Mouse (Mus musculus) liver, embryonic 12.5 days (tissue): ENCODE results near the gene Snrpc. TPM values are rescaled to one million over a fixed set of nuclear protein-coding genes. Genes with fewer than 3 reads are reported as not detected.
A peak's percentile ranks its signal among the peaks of the same experiment; 100 is the strongest.

Experiments used
- ATAC-seq: fragments of 200-750 bp; cut with Nextera tagmentation; 2 replicates; pipeline ENCODE4 v1.8.0; 2017; ENCODE audit warnings: moderate number of reproducible peaks, mild to moderate bottlenecking, moderate library complexity
- H3K27ac ChIP-seq: fragments of 300-500 bp; sonication (generic); 2 replicates; pipeline ENCODE4 v1.5.1; 2016; ENCODE audit warnings: mild to moderate bottlenecking
- H3K27me3 ChIP-seq: fragments of 300-500 bp; sonication (generic); replicated peaks from 2 replicates; pipeline ENCODE4 v1.6.1; 2016; ENCODE audit warnings: mild to moderate bottlenecking, moderate library complexity
- H3K36me3 ChIP-seq: fragments of 300-500 bp; sonication (generic); 2 replicates; pipeline ENCODE4 v1.6.1; 2016; ENCODE audit warnings: mild to moderate bottlenecking, moderate library complexity
- H3K4me1 ChIP-seq: fragments of 300-500 bp; sonication (generic); 2 replicates; pipeline ENCODE4 v1.6.1; 2016
- H3K4me2 ChIP-seq: fragments of 300-500 bp; sonication (generic); 2 replicates; pipeline ENCODE4 v1.6.1; 2016; ENCODE audit warnings: mild to moderate bottlenecking, moderate library complexity
- H3K4me3 ChIP-seq: fragments of 300-500 bp; sonication (generic); 2 replicates; pipeline ENCODE4 v1.5.1; 2016; ENCODE audit warnings: mild to moderate bottlenecking, moderate library complexity
- H3K9ac ChIP-seq: fragments of 300-500 bp; sonication (generic); 2 replicates; pipeline ENCODE4 v1.6.1; 2016; ENCODE audit warnings: mild to moderate bottlenecking, moderate library complexity
- H3K9me3 ChIP-seq: fragments of 300-500 bp; sonication (generic); replicated peaks from 2 replicates; pipeline ENCODE4 v1.6.1; 2016; ENCODE audit warnings: mild to moderate bottlenecking, moderate library complexity
- WGBS: fragments of 180-500 bp; shearing (Covaris S2); methylation state at CpG from one replicate; pipeline ENCODE4 v1.1.7; 2016; ENCODE audit not compliant: insufficient replicate concordance; 5-methylcytosine and 5-hydroxymethylcytosine counted together
- polyA plus RNA-seq: library from polyadenylated mRNA; unstranded; fragments of >200 nt; fragmentation: Nextera tagmentation; extraction: Ambion mirVana; gene quantifications from 2 replicates; pipeline ENCODE4 v1.2.1, GENCODE M21; 2016

The Snrpc gene
- polyA plus RNA-seq, 1 experiment from 2014 or later: 212 TPM

GRCm38 (mm10) chr17:27803752-27804151 is 34.2 kb upstream of the Snrpc start:
- 63% methylated on average over 4 of the region's 4 CpGs for WGBS
- Histone ChIP-seq H3K36me3 (peaks cover 6% of the 10 kb centered on the region; the same call in 1 of the 2 replicates), H3K9ac (no peak overlapping the region), H3K9me3 (no peaks in the 10 kb centered on the region; the same call in 1 of the 2 replicates), H3K27ac (no peak overlapping the region), H3K27me3 (no peaks in the 10 kb centered on the region), H3K4me2 (no peak overlapping the region), H3K4me3 (no peak overlapping the region), H3K4me1 (peaks cover 77% of the 10 kb centered on the region)
- ATAC-seq: no peak

GRCm38 (mm10) chr17:27804156-27804690 is 33.7 kb upstream of the Snrpc start:
- Histone ChIP-seq H3K4me2 (no peak overlapping the region), H3K4me3 (no peak overlapping the region), H3K4me1 (peaks cover 72% of the 10 kb centered on the region), H3K36me3 (peaks cover 6% of the 10 kb centered on the region; the same call in 1 of the 2 replicates), H3K9ac (no peak overlapping the region), H3K9me3 (no peaks in the 10 kb centered on the region; the same call in 1 of the 2 replicates), H3K27ac (0 out of 2 replicates have a peak overlapping the region, but pooled peaks have one; percentile 3), H3K27me3 (no peaks in the 10 kb centered on the region)
- 76% methylated on average over 7 of the region's 7 CpGs for WGBS
- no peak for ATAC-seq

DNA sequence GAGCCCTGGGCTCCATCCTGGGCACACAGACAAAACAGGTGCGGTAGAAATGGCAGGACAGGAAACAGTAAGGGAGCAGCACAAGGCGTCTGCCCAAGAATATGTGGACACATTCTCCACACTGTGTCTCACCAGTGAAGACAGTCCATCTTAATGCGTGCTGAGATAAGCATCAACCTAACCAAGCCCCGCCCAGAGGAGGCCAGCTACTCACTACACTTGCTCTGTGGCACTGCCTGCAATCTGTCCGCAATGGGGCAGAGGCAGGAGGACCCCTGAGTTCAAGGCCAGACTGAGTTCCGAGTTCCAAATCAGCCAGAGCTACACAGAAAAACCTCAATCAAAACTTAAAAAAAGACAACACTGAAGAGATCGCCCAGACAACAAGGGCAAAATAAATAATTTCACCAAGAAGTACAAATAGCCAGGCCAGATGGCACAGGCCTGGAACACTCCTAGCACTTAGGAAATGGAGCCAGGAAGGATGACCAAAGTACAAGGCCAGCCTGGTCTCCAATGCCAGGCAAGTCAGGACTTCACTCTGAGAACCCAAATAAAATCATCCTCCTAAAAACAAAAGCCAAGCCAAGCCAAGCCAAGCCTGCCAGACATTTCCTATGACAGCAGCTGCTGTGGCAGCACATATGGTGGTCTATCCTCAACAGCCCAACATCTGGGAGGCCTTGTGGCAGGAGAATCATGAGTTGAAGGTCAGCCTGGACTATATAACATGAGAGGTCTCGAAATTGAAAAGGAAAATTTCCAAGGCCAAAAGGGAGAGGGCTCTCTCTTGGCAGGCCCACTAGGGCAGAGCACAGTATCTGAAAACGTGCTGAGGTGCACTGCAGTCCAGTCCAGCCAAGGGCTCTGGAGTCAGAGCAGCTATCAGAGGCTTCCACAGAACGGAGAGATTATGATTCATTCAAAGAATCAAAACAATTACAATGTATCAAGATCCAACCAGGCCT is 32.9 kb upstream of the Snrpc start:
- no peaks in the 10 kb centered on the region; the same call in 1 of the 2 replicates for H3K9me3 ChIP-seq
- peaks cover 9% of the 10 kb centered on the region; the same call in 1 of the 2 replicates for H3K36me3 ChIP-seq
- no peak overlapping the region for H3K4me3 ChIP-seq
- no peak overlapping the region for H3K4me2 ChIP-seq
- no peak overlapping the region for H3K27ac ChIP-seq
- no peak overlapping the region for H3K9ac ChIP-seq
- 0 out of 2 replicates have a peak, but pooled peaks have one; percentile 54 for ATAC-seq
- H3K27me3 ChIP-seq: no peaks in the 10 kb centered on the region
- H3K4me1 ChIP-seq: peaks cover 66% of the 10 kb centered on the region
- 53% methylated on average over 10 of the region's 10 CpGs for WGBS

- Histone ChIP-seq H3K4me1 (peaks cover 76% of the 10 kb centered on the region), H3K36me3 (peaks cover 13% of the 10 kb centered on the region; the same call in 1 of the 2 replicates), H3K9ac (no peak overlapping the region), H3K9me3 (no peaks in the 10 kb centered on the region), H3K27ac (no peak overlapping the region), H3K4me2 (no peak overlapping the region), H3K4me3 (no peak overlapping the region), H3K27me3 (no peaks in the 10 kb centered on the region)
- WGBS: 60% methylated on average over 2 of the region's 2 CpGs
- ATAC-seq: no peak
These were observed 30.3 kb upstream of the Snrpc start for GRCm38 (mm10) chr17:27807542-27808078.

DNA sequence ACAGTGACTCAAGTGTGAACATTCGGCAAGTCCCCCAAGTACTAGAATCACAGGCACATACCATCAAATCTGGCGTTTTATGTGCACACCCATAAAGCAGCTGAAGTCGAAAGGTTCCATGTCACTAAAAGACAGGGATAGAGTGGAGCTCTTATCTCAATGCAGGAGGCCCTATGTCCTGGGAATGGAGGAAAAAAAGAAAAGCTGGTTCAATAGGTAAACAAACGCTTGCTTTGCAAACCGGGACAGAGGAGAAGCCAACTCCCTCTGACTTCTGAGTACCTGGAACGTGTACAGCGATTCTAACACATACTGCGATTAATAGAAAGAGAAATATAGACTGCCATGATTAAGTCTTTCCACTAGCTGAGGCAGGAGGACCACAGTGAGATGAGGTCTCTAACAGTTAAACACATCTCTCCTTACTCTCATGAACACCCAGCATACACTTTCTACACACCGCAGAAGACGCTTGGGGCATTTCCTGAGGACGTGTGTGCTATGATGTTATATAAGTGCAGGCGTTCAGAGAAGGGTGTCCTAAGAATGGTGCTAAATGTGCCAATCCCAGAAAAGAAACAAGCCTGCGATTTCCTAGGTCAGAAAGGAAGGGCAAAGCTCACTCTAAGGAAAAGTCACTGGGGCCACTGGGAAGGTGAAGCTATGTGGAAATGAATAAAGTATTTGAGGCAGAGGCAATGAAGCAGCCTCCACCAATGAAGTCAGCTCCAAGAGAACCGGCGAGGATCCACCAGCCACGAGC is 27.2 kb upstream of the Snrpc start:
- Histone ChIP-seq H3K4me1 (peaks cover 62% of the 10 kb centered on the region), H3K36me3 (0 out of 2 replicates have a peak, but pooled peaks cover 10% of the 10 kb centered on the region), H3K27me3 (no peaks in the 10 kb centered on the region), H3K9me3 (no peaks in the 10 kb centered on the region), H3K4me3 (no peak overlapping the region), H3K4me2 (no peak overlapping the region), H3K27ac (peak overlapping the region; percentile 5; the same call in 1 of the 2 replicates), H3K9ac (no peak overlapping the region)
- ATAC-seq: no peak
- WGBS: 78% methylated on average over 16 of the region's 16 CpGs

DNA sequence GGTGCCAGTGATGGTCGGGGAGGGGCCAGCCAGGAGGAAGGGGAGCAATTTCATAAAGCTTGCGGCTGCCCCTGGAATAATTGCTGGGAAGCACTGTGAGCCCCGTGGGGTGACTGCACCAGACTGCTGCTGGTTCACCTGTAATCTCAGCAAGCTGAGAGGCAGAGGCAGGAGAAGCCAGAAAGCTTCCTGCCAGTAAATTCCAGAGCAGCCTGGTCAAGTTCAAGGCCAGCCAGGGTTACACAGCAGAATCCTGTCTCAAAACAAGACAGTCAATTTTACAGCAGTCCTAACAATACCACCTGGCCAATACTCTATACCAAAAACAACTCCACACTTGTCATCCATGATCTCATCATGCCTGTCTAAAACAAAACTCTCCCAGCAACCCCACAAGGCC is 26.0 kb upstream of the Snrpc start:
- H3K9me3 ChIP-seq: no peaks in the 10 kb centered on the region
- no peak for ATAC-seq
- H3K27me3 ChIP-seq: no peaks in the 10 kb centered on the region
- WGBS: 69% methylated on average over 3 of the region's 3 CpGs
- H3K27ac ChIP-seq: no peak overlapping the region
- H3K4me2 ChIP-seq: no peak overlapping the region
- H3K9ac ChIP-seq: no peak overlapping the region
- H3K4me1 ChIP-seq: peaks cover 61% of the 10 kb centered on the region
- 0 out of 2 replicates have a peak, but pooled peaks cover 10% of the 10 kb centered on the region for H3K36me3 ChIP-seq
- H3K4me3 ChIP-seq: no peak overlapping the region

DNA sequence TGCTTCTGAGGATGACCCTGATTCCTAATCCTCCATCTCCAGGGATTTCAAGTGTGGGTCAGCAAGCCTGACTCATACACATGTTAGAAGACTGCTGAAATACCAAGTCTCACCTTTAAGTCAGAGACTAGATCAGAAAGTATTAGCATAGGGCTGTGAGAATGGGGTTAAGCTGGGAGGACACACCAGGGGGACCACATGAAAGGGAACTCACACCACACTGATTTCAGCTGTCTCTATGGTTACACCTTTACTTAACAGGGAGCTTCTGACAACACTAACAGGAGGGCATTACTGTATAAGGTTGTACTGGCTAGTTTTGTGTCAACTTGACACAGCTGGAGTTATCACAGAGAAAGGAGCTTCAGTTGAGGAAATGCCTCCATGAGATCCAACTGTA is 23.3 kb upstream of the Snrpc start:
- Histone ChIP-seq H3K27ac (no peak overlapping the region), H3K4me1 (peaks cover 77% of the 10 kb centered on the region), H3K9me3 (no peaks in the 10 kb centered on the region), H3K4me2 (no peak overlapping the region), H3K9ac (no peak overlapping the region), H3K27me3 (no peaks in the 10 kb centered on the region), H3K36me3 (0 out of 2 replicates have a peak, but pooled peaks cover 10% of the 10 kb centered on the region), H3K4me3 (no peak overlapping the region)
- ATAC-seq: no peak

- H3K9me3 ChIP-seq: no peaks in the 10 kb centered on the region
- H3K9ac ChIP-seq: peak overlapping the region; percentile 97
- peaks cover 66% of the 10 kb centered on the region for H3K4me1 ChIP-seq
- no peaks in the 10 kb centered on the region for H3K27me3 ChIP-seq
- H3K4me3 ChIP-seq: peak overlapping the region; percentile 97
- peak overlapping the region; percentile 93 for H3K27ac ChIP-seq
- WGBS: 19% methylated on average over 7 of the region's 7 CpGs
- ATAC-seq: no peak
- no peaks in the 10 kb centered on the region for H3K36me3 ChIP-seq
- H3K4me2 ChIP-seq: peak overlapping the region; percentile 86
These were observed 18.9 kb upstream of the Snrpc start for GRCm38 (mm10) chr17:27819011-27819410.

GRCm38 (mm10) chr17:27819521-27819970 is 18.4 kb upstream of the Snrpc start:
- peak overlapping the region; percentile 86 for H3K4me2 ChIP-seq
- no peaks in the 10 kb centered on the region for H3K36me3 ChIP-seq
- H3K9me3 ChIP-seq: no peaks in the 10 kb centered on the region
- no peaks in the 10 kb centered on the region for H3K27me3 ChIP-seq
- peak overlapping the region; percentile 97 for H3K4me3 ChIP-seq
- peaks cover 63% of the 10 kb centered on the region for H3K4me1 ChIP-seq
- H3K9ac ChIP-seq: peak overlapping the region; percentile 97
- ATAC-seq: no peak
- peak overlapping the region; percentile 93 for H3K27ac ChIP-seq
- under 1% methylated on average over 20 of the region's 20 CpGs for WGBS

DNA sequence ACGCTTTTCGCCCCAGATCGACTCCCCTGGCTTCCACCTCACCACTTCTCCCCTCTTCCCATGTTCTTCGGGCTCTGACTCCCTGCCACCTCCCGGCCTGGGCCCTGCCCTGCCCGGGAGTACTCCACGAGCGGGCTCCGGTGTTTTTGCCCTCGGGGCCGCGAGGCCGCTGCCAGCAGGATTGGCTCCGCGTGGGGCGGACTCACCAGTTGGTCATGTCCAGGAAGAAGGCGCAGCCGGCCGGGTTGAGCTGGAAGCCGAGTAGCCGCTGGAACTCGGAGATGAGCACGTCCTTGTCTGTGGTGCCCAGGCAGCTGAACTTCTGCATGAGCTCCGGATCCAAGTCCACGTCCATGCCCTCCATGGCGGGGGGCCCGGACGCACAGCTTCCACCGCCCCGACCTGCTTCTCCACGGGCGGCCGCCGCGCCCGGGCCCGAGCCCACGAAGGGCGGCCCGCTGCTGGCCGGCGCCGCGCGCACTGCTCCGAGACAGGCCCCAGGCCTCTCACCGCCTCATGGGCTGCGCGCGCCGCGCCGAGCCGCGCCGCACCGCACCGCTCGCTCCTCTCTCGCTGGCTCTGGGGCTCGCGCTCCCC is 17.9 kb upstream of the Snrpc start:
- under 1% methylated on average over 42 of the region's 62 CpGs for WGBS
- Histone ChIP-seq H3K4me2 (peak overlapping the region; percentile 86), H3K27me3 (no peaks in the 10 kb centered on the region), H3K9ac (peak overlapping the region; percentile 97), H3K36me3 (no peaks in the 10 kb centered on the region), H3K27ac (peak overlapping the region; percentile 93), H3K4me1 (peaks cover 65% of the 10 kb centered on the region), H3K4me3 (peak overlapping the region; percentile 97), H3K9me3 (no peaks in the 10 kb centered on the region)
- ATAC-seq: peak; percentile 28
